Mouse (Mus musculus) CH12F3 (cell line): ENCODE results near the gene Agbl5.

Source experiments
- in situ Hi-C: fragments of 300-500 bp; cut with MboI; formaldehyde crosslinking; loops from 2 replicates; pipeline ENCODE4 v1.14.3; 2020; ENCODE audit warnings: low sequenced_read_pairs

Gene Agbl5

GRCm38 (mm10) chr5:30918691-30919090 is 30.2 kb downstream of the Agbl5 start:
- in situ Hi-C loops = no loop called here

GRCm38 (mm10) chr5:30919831-30920614 is 31.5 kb downstream of the Agbl5 start:
- in situ Hi-C loops = no loop called here

- in situ Hi-C loops = no loop called here
These were observed 32.1 kb downstream of the Agbl5 start for GRCm38 (mm10) chr5:30920621-30921020.

GRCm38 (mm10) chr5:30921256-30922033 is 33.0 kb downstream of the Agbl5 start, which contains the start of gene Khk:
TSS of gene Khk (plus strand) at chr5:30921431.
- in situ Hi-C loops = no loop called here

- in situ Hi-C loops = no loop called here
These were observed 34.1 kb downstream of the Agbl5 start for GRCm38 (mm10) chr5:30922581-30923041.

- in situ Hi-C loops = no loop called here
These were observed 34.6 kb downstream of the Agbl5 start for GRCm38 (mm10) chr5:30923119-30923518.

- in situ Hi-C loops = no loop called here
These were observed 36.1 kb downstream of the Agbl5 start for GRCm38 (mm10) chr5:30924614-30925013.

GRCm38 (mm10) chr5:30925217-30925616 is 36.7 kb downstream of the Agbl5 start:
- in situ Hi-C loops = no loop called here

GRCm38 (mm10) chr5:30926073-30926472 is 37.6 kb downstream of the Agbl5 start:
- in situ Hi-C loops = no loop called here

GRCm38 (mm10) chr5:30927945-30928529 is 39.5 kb downstream of the Agbl5 start:
- in situ Hi-C loops = no loop called here

GRCm38 (mm10) chr5:30930121-30930520 is 41.6 kb downstream of the Agbl5 start:
- in situ Hi-C loops = no loop called here

- in situ Hi-C loops = no loop called here
These were observed 42.4 kb downstream of the Agbl5 start for GRCm38 (mm10) chr5:30930846-30931245.

GRCm38 (mm10) chr5:30931378-30931777 is 42.9 kb downstream of the Agbl5 start:
- in situ Hi-C loops = no loop called here

GRCm38 (mm10) chr5:30933705-30934104 is 45.2 kb downstream of the Agbl5 start:
- in situ Hi-C loops = no loop called here

- in situ Hi-C loops = no loop called here
These were observed 46.4 kb downstream of the Agbl5 start for GRCm38 (mm10) chr5:30934725-30935461.

- in situ Hi-C loops = no loop called here
These were observed 54.5 kb downstream of the Agbl5 start for GRCm38 (mm10) chr5:30943004-30943403.

GRCm38 (mm10) chr5:30944344-30944743 is 55.9 kb downstream of the Agbl5 start:
- in situ Hi-C loops = no loop called here

GRCm38 (mm10) chr5:30944956-30945781 is 56.7 kb downstream of the Agbl5 start, which contains the start of gene Cgref1:
TSS of gene Cgref1 (minus strand) at chr5:30945591.
- in situ Hi-C loops = no loop called here

- in situ Hi-C loops = no loop called here
These were observed 60.1 kb downstream of the Agbl5 start for GRCm38 (mm10) chr5:30948620-30949019.
